Mouse (Mus musculus): Measurements from ENCODE around the gene Mov10l1.

GRCm38 (mm10) chr15:89007002-89007401 lies 24.3 kb downstream of the Mov10l1 start:
- TF ChIP-seq CTCF (IDR thresholded peaks at IDR 0.05) (no peak), EP300 (IDR thresholded peaks at IDR 0.05) (no peak)
